Mouse (Mus musculus): ENCODE measurements around the gene Wnt10a. TPM values are rescaled to one million over a fixed set of nuclear protein-coding genes. Genes with fewer than 3 reads are reported as not detected.
A peak's percentile ranks its signal among the peaks of the same experiment; 100 is the strongest.

Gene Wnt10a
- polyA plus RNA-seq, 1 experiment from 2014 or later: 8.7 TPM

DNA sequence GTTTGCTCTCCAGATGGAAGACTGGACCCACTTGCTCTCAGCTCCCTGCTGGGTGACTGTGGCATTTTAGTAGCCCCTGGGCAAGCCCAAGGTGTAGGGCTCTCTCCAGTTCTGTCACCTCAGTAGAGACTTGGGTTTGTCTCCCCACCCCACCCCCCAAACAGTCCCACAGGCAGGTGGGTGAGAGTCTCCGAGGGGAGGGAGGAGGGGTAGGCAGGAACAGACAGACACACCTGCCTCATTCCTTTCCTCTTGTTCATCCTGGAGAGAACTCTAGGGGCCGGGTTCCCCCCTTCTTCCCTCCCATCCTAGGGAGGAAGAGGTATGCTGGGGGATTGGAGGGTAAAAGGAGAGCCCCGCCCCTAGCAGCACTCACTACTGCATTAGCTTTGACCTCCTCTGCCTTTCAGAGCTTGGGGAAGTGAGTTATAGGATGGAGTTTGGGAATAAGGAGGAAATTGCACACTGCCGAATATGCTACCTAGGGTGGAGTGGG is 14.1 kb downstream of the Wnt10a start:
- WGBS: 31% methylated on average over 3 of the region's 4 CpGs
- Histone ChIP-seq H3K4me1 (replicated peaks; ENCODE audit: control insufficient read depth, insufficient read depth) (peaks cover 7% of the 10 kb centered on the region; the same call in 1 of the 2 replicates), H3K27ac (replicated peaks) (0 out of 2 replicates have a peak overlapping the region, but pooled peaks have one; percentile 30), H3K4me3 (ENCODE audit: low read depth, low read length) (no peak overlapping the region), H3K9me3 (ENCODE audit: control insufficient read depth, low read length) (no peaks in the 10 kb centered on the region), H3K36me3 (ENCODE audit: control insufficient read depth, insufficient read depth, low read length) (0 out of 2 replicates have a peak, but pooled peaks cover 2% of the 10 kb centered on the region), H3K27me3 (ENCODE audit: control insufficient read depth, insufficient read depth, low read length) (peaks cover 30% of the 10 kb centered on the region), H3K9ac (ENCODE audit: low read length) (no peak overlapping the region), H3K4me2 (replicated peaks; ENCODE audit: low read depth) (no peak overlapping the region)
- DNase-seq (ENCODE audit: low spot score) (no peak), ATAC-seq (ENCODE audit: low FRiP score, low TSS enrichment) (no peak)
- TF ChIP-seq EP300 (optimal IDR thresholded peaks at IDR 0.05) (no peak), CTCF (IDR thresholded peaks at IDR 0.05; ENCODE audit: low read depth) (no peak)

DNA sequence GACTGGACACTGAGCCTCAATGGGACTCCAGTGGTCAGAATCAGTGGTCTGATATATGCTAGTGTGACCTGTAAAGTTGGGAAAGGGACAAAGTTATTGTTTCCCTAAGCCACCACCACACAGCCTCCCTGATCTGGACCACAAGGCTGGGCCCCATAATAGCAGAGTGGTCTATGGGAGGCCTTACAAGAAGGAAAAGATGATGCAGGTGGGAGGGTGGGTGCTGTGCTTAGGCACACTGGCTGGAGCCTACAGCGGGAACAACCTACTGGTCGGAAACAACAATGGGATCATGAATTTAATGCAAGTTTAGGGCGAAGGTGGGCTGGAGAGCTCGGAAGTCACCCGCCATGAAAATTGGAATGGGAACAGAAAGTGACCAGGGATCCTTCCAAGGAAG is 14.5 kb downstream of the Wnt10a start:
- TF ChIP-seq CTCF (IDR thresholded peaks at IDR 0.05; ENCODE audit: low read depth) (no peak), EP300 (optimal IDR thresholded peaks at IDR 0.05) (no peak)
- 36% methylated on average over 5 of the region's 5 CpGs for WGBS
- Histone ChIP-seq H3K36me3 (ENCODE audit: control insufficient read depth, insufficient read depth, low read length) (no peaks in the 10 kb centered on the region), H3K27me3 (ENCODE audit: control insufficient read depth, insufficient read depth, low read length) (peaks cover 30% of the 10 kb centered on the region), H3K9me3 (ENCODE audit: control insufficient read depth, low read length) (no peaks in the 10 kb centered on the region), H3K9ac (ENCODE audit: low read length) (no peak overlapping the region), H3K27ac (replicated peaks) (no peak overlapping the region), H3K4me1 (replicated peaks; ENCODE audit: control insufficient read depth, insufficient read depth) (peaks cover 7% of the 10 kb centered on the region; the same call in 1 of the 2 replicates), H3K4me2 (replicated peaks; ENCODE audit: low read depth) (no peak overlapping the region), H3K4me3 (ENCODE audit: low read depth, low read length) (no peak overlapping the region)
- no peak for DNase-seq (ENCODE audit: low spot score)
- ATAC-seq (ENCODE audit: low FRiP score, low TSS enrichment): no peak

DNA sequence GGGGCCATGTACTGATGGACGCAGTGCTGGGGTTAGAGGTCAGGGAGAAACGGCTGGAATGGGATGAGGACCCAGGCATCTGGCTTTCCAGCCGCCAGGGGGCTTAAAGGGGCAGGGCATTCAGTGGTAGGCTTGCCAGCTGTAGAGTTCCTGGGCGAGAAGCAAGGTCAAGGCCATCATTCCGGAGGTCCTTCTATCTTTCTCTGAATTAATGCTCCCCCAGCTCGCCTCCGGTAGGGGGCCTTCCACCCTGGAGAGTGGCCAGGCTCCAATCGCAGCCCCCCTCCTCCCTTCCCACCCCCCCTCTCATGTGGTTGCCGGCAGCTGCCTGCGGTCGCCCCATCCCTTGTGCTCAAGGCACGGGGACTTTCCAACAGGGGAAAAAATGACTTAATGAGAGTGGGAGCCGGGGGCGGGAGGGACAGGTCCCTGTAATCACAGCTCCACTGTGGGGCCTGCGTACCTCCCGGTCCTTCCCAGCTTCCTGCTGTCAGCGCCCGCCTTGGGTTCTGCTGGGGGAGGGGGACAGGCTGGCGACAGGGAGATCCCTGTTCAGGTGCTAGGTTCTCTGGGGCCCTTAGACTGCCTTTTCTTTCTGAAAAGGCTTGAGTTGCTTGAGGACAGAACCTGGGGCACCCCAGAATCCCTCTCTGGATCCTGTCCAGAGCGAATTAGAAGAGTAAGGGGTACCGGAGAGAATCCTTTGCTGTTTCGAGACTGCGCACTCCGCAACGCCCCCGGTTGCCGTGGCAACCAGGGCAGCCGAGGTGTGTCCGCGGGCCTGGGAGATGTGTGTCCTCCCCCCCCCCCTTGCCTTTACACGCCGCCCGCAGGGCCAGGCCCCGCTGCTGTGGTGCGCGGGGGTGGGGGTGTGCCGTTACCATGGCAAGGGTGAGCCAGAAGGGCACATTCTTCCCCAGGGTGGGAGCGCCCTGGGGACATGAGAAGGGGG is 15.3 kb downstream of the Wnt10a start:
- WGBS: 1% methylated on average over 38 of the region's 38 CpGs
- Histone ChIP-seq H3K4me2 (replicated peaks; ENCODE audit: low read depth) (peak overlapping the region; percentile 32), H3K9me3 (ENCODE audit: control insufficient read depth, low read length) (no peaks in the 10 kb centered on the region), H3K4me1 (replicated peaks; ENCODE audit: control insufficient read depth, insufficient read depth) (peaks cover 7% of the 10 kb centered on the region; the same call in 1 of the 2 replicates), H3K4me3 (ENCODE audit: low read depth, low read length) (peak overlapping the region; percentile 12), H3K36me3 (ENCODE audit: control insufficient read depth, insufficient read depth, low read length) (no peaks in the 10 kb centered on the region), H3K27ac (replicated peaks) (peak overlapping the region; percentile 45; the same call in 1 of the 2 replicates), H3K27me3 (ENCODE audit: control insufficient read depth, insufficient read depth, low read length) (peaks cover 29% of the 10 kb centered on the region), H3K9ac (ENCODE audit: low read length) (no peak overlapping the region; the same call in 1 of the 2 replicates)
- DNase-seq (ENCODE audit: low spot score) (peak; percentile 44), ATAC-seq (ENCODE audit: low FRiP score, low TSS enrichment) (no peak; the same call in 1 of the 2 replicates)
- TF ChIP-seq CTCF (IDR thresholded peaks at IDR 0.05; ENCODE audit: low read depth): peak; percentile 54
- TF ChIP-seq EP300 (optimal IDR thresholded peaks at IDR 0.05): no peak

DNA sequence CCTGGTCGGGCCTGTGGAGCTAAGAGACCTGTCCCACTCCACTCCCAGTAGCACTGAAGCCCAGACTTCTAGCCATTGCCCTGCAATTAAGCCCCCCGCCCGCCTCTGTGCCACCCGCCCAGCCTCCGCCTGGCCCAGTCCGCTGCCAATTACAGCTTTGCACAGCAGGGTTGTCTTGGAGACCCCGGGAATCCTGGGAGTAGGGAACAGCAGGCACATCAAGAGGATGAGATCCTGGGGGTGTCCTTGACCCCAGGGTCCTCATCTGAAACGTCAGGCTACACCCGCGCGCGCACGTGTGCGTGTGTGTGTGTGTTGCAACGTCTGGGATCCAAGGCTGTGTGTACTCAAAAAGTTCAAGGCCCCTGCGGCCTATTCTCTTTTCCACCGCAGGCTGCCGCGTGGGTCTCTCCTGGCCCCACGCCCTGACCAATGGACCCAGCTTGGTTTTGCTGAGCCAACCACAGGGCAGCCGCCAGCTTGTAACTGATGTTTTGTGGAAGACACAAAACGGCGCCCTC is 16.3 kb downstream of the Wnt10a start:
- Histone ChIP-seq H3K27ac (replicated peaks) (no peak overlapping the region; the same call in 1 of the 2 replicates), H3K4me2 (replicated peaks; ENCODE audit: low read depth) (peak overlapping the region; percentile 23; the same call in 1 of the 2 replicates), H3K27me3 (ENCODE audit: control insufficient read depth, insufficient read depth, low read length) (peaks cover 21% of the 10 kb centered on the region), H3K4me1 (replicated peaks; ENCODE audit: control insufficient read depth, insufficient read depth) (peaks cover 7% of the 10 kb centered on the region; the same call in 1 of the 2 replicates), H3K9me3 (ENCODE audit: control insufficient read depth, low read length) (no peaks in the 10 kb centered on the region), H3K4me3 (ENCODE audit: low read depth, low read length) (no peak overlapping the region), H3K9ac (ENCODE audit: low read length) (no peak overlapping the region), H3K36me3 (ENCODE audit: control insufficient read depth, insufficient read depth, low read length) (no peaks in the 10 kb centered on the region)
- TF ChIP-seq EP300 (optimal IDR thresholded peaks at IDR 0.05): no peak
- TF ChIP-seq CTCF (IDR thresholded peaks at IDR 0.05; ENCODE audit: low read depth): no peak
- DNase-seq (ENCODE audit: low spot score) (no peak), ATAC-seq (ENCODE audit: low FRiP score, low TSS enrichment) (peak; percentile 10; the same call in 1 of the 2 replicates)
- 13% methylated on average over 23 of the region's 23 CpGs for WGBS

DNA sequence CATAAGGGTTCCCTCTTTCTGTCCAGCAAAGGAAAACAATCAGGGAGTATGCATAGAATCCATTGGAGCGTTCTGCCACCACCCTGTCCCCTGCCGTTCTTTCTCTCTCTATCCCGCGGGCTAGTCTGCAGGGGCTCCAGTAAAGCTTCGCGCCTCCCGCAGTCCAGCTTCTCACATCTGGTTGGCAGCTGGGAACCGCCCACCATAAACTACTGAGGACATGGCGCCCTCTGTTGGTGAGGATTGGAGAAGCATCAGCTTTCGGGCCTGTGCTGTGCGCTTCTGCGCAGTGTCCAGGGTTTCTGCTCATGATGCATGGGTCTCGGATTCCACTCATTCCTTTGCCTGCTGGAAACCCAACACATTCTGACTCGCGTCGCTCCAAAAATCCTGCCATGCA is 16.8 kb downstream of the Wnt10a start:
- DNase-seq (ENCODE audit: low spot score): peak; percentile 90
- Histone ChIP-seq H3K9ac (ENCODE audit: low read length) (no peak overlapping the region), H3K36me3 (ENCODE audit: control insufficient read depth, insufficient read depth, low read length) (no peaks in the 10 kb centered on the region), H3K27ac (replicated peaks) (no peak overlapping the region), H3K4me2 (replicated peaks; ENCODE audit: low read depth) (peak overlapping the region; percentile 23; the same call in 1 of the 2 replicates), H3K9me3 (ENCODE audit: control insufficient read depth, low read length) (no peaks in the 10 kb centered on the region), H3K4me3 (ENCODE audit: low read depth, low read length) (no peak overlapping the region), H3K27me3 (ENCODE audit: control insufficient read depth, insufficient read depth, low read length) (peaks cover 18% of the 10 kb centered on the region; the same call in 1 of the 2 replicates), H3K4me1 (replicated peaks; ENCODE audit: control insufficient read depth, insufficient read depth) (peaks cover 7% of the 10 kb centered on the region; the same call in 1 of the 2 replicates)
- ATAC-seq (ENCODE audit: low FRiP score, low TSS enrichment): peak; percentile 79
- 0% methylated on average over 15 of the region's 16 CpGs for WGBS
- TF ChIP-seq EP300 (optimal IDR thresholded peaks at IDR 0.05): no peak
- TF ChIP-seq CTCF (IDR thresholded peaks at IDR 0.05; ENCODE audit: low read depth): peak; percentile 97

Measured in stomach, postnatal 0 days (tissue).